Mouse (Mus musculus): ENCODE data around the gene Pdik1l. TPM values are rescaled to one million over a fixed set of nuclear protein-coding genes. Genes with fewer than 3 reads are reported as not detected.

The Pdik1l gene
- polyA plus RNA-seq, 1 experiment from 2014 or later = 42.3 TPM

- Histone ChIP-seq H3K27me3 (peaks cover 28% of the 10 kb centered on the region), H3K4me1 (replicated peaks) (peaks cover 24% of the 10 kb centered on the region), H3K9me3 (no peaks in the 10 kb centered on the region), H3K4me3 (replicated peaks) (peak within 1 kb of the TSS; percentile 81), H3K36me3 (no peaks in the 10 kb centered on the region), H3K4me2 (replicated peaks) (peak within 1 kb of the TSS; percentile 98), H3K27ac (no peak within 1 kb of the TSS), H3K9ac (replicated peaks) (peak within 1 kb of the TSS; percentile 82; the same call in 1 of the 2 replicates)
- 95% methylated on average over 17 of the region's 17 CpGs for WGBS
- no peak for ATAC-seq
Observed at GRCm38 (mm10) chr4:134243516-134244250, 44.0 kb downstream of the Pdik1l start, which contains the start of gene E130218I03Rik. Gene E130218I03Rik (plus strand): TSS chr4:134243662.

GRCm38 (mm10) chr4:134238686-134239085 is 49.0 kb downstream of the Pdik1l start:
- 0 out of 2 replicates have a peak overlapping the region, but pooled peaks have one; percentile 15 for H3K4me2 ChIP-seq (replicated peaks)
- ATAC-seq = no peak
- no peak overlapping the region for H3K27ac ChIP-seq
- H3K9ac ChIP-seq (replicated peaks) = no peak overlapping the region
- H3K4me3 ChIP-seq (replicated peaks) = no peak overlapping the region
- WGBS = 15% methylated on average over 10 of the region's 10 CpGs
- peaks cover 7% of the 10 kb centered on the region for H3K4me1 ChIP-seq (replicated peaks)
- peaks cover 25% of the 10 kb centered on the region for H3K27me3 ChIP-seq
- no peaks in the 10 kb centered on the region for H3K36me3 ChIP-seq
- no peaks in the 10 kb centered on the region for H3K9me3 ChIP-seq

- Histone ChIP-seq H3K36me3 (no peaks in the 10 kb centered on the region), H3K9ac (replicated peaks) (no peak within 1 kb of the TSS), H3K4me1 (replicated peaks) (peaks cover 5% of the 10 kb centered on the region; the same call in 1 of the 2 replicates), H3K4me3 (replicated peaks) (no peak within 1 kb of the TSS), H3K9me3 (no peaks in the 10 kb centered on the region), H3K4me2 (replicated peaks) (peak within 1 kb of the TSS; percentile 15; the same call in 1 of the 2 replicates), H3K27ac (no peak within 1 kb of the TSS), H3K27me3 (peaks cover 25% of the 10 kb centered on the region)
- 5% methylated on average over 18 of the region's 18 CpGs for WGBS
- 0 out of 2 replicates have a peak, but pooled peaks have one; percentile 30 for ATAC-seq
Observed at GRCm38 (mm10) chr4:134238279-134238651, 49.4 kb downstream of the Pdik1l start, which contains the start of gene Cnksr1. Gene Cnksr1 (minus strand): TSS chr4:134238399.

GRCm38 (mm10) chr4:134237582-134238278 is 50.0 kb downstream of the Pdik1l start:
- Histone ChIP-seq H3K9ac (replicated peaks) (no peak overlapping the region), H3K4me3 (replicated peaks) (no peak overlapping the region), H3K4me2 (replicated peaks) (no peak overlapping the region; the same call in 1 of the 2 replicates), H3K9me3 (no peaks in the 10 kb centered on the region), H3K36me3 (no peaks in the 10 kb centered on the region), H3K27ac (no peak overlapping the region), H3K27me3 (peaks cover 25% of the 10 kb centered on the region), H3K4me1 (replicated peaks) (peaks cover 5% of the 10 kb centered on the region; the same call in 1 of the 2 replicates)
- WGBS = 27% methylated on average over 19 of the region's 19 CpGs
- no peak for ATAC-seq

GRCm38 (mm10) chr4:134234876-134235275 is 52.8 kb downstream of the Pdik1l start:
- no peak overlapping the region for H3K4me2 ChIP-seq (replicated peaks)
- H3K27me3 ChIP-seq = peaks cover 25% of the 10 kb centered on the region
- no peaks in the 10 kb centered on the region for H3K36me3 ChIP-seq
- H3K27ac ChIP-seq = no peak overlapping the region
- H3K9me3 ChIP-seq = no peaks in the 10 kb centered on the region
- H3K4me3 ChIP-seq (replicated peaks) = no peak overlapping the region
- peaks cover 5% of the 10 kb centered on the region; the same call in 1 of the 2 replicates for H3K4me1 ChIP-seq (replicated peaks)
- 85% methylated on average over 5 of the region's 5 CpGs for WGBS
- no peak overlapping the region for H3K9ac ChIP-seq (replicated peaks)
- no peak for ATAC-seq

- WGBS = 37% methylated on average over 8 of the region's 8 CpGs
- Histone ChIP-seq H3K4me2 (replicated peaks) (no peak overlapping the region), H3K4me1 (replicated peaks) (no peaks in the 10 kb centered on the region)
Observed at GRCm38 (mm10) chr4:134230431-134230830, 57.3 kb downstream of the Pdik1l start.

GRCm38 (mm10) chr4:134227194-134227593 is 60.5 kb downstream of the Pdik1l start, which contains the start of gene Catsper4:
Gene Catsper4 (minus strand): TSS chr4:134227383.
- no peaks in the 10 kb centered on the region for H3K4me1 ChIP-seq (replicated peaks)
- no peaks in the 10 kb centered on the region for H3K27me3 ChIP-seq
- ATAC-seq = no peak
- no peak within 1 kb of the TSS for H3K9ac ChIP-seq (replicated peaks)
- H3K9me3 ChIP-seq = no peaks in the 10 kb centered on the region
- H3K27ac ChIP-seq = no peak within 1 kb of the TSS
- H3K4me3 ChIP-seq (replicated peaks) = no peak within 1 kb of the TSS
- H3K4me2 ChIP-seq (replicated peaks) = no peak within 1 kb of the TSS
- no peaks in the 10 kb centered on the region for H3K36me3 ChIP-seq
- 76% methylated on average over 8 of the region's 8 CpGs for WGBS

More at GRCm38 (mm10) chr4:134230431-134230830, 57.3 kb downstream of the Pdik1l start:
- Histone ChIP-seq H3K36me3 (no peaks in the 10 kb centered on the region), H3K4me3 (replicated peaks) (no peak overlapping the region), H3K27me3 (0 out of 2 replicates have a peak, but pooled peaks cover 4% of the 10 kb centered on the region), H3K9me3 (no peaks in the 10 kb centered on the region), H3K27ac (no peak overlapping the region), H3K9ac (replicated peaks) (no peak overlapping the region)
- no peak for ATAC-seq

Other genes with a start within 250 kb of the Pdik1l start
- not detected in 2 replicates for gene Zfp683, start 234.1 kb downstream of the Pdik1l start, polyA plus RNA-seq (2015; fragmentation: Nextera tagmentation; extraction: Ambion mirVana)
- 0.97 and 1.1 TPM in 2 replicates for gene Crybg2, start 227.1 kb downstream of the Pdik1l start, polyA plus RNA-seq (2015; fragmentation: Nextera tagmentation; extraction: Ambion mirVana)
- gene Cd52, start 192.8 kb downstream of the Pdik1l start, polyA plus RNA-seq (2015; fragmentation: Nextera tagmentation; extraction: Ambion mirVana) = 2.2 and 2.7 TPM in 2 replicates
- 9.3 and 11.4 TPM in 2 replicates for gene Ubxn11, start 185.3 kb downstream of the Pdik1l start, polyA plus RNA-seq (2015; fragmentation: Nextera tagmentation; extraction: Ambion mirVana)
- gene Sh3bgrl3, start 159.1 kb downstream of the Pdik1l start, polyA plus RNA-seq (2015; fragmentation: Nextera tagmentation; extraction: Ambion mirVana) = 319 and 332 TPM in 2 replicates
- 19.9 and 22.4 TPM in 2 replicates for gene Cep85, start 100.8 kb downstream of the Pdik1l start, polyA plus RNA-seq (2015; fragmentation: Nextera tagmentation; extraction: Ambion mirVana)
- gene Gm7534, start 84.9 kb downstream of the Pdik1l start, polyA plus RNA-seq (2015; fragmentation: Nextera tagmentation; extraction: Ambion mirVana) = not detected in 2 replicates
- not detected in 2 replicates for gene Catsper4, start 60.5 kb downstream of the Pdik1l start, polyA plus RNA-seq (2015; fragmentation: Nextera tagmentation; extraction: Ambion mirVana)
- 0.15 and 0.20 TPM in 2 replicates for gene Cnksr1, start 49.5 kb downstream of the Pdik1l start, polyA plus RNA-seq (2015; fragmentation: Nextera tagmentation; extraction: Ambion mirVana)
- gene E130218I03Rik, start 44.2 kb downstream of the Pdik1l start, polyA plus RNA-seq (2015; fragmentation: Nextera tagmentation; extraction: Ambion mirVana) = 0.17 and 0.62 TPM in 2 replicates
- gene Zfp593, start 42.3 kb downstream of the Pdik1l start, polyA plus RNA-seq (2015; fragmentation: Nextera tagmentation; extraction: Ambion mirVana) = 14.9 and 15.6 TPM in 2 replicates
- not detected in 2 replicates for gene Gm30191, start 41.0 kb downstream of the Pdik1l start, polyA plus RNA-seq (2015; fragmentation: Nextera tagmentation; extraction: Ambion mirVana)
- 6.2 and 8.1 TPM in 2 replicates for gene Grrp1, start 33.8 kb downstream of the Pdik1l start, polyA plus RNA-seq (2015; fragmentation: Nextera tagmentation; extraction: Ambion mirVana)
- gene Trim63, start 27.2 kb upstream of the Pdik1l start, polyA plus RNA-seq (2015; fragmentation: Nextera tagmentation; extraction: Ambion mirVana) = 0.11 and 0.21 TPM in 2 replicates
- gene Slc30a2, start 55.3 kb upstream of the Pdik1l start, polyA plus RNA-seq (2015; fragmentation: Nextera tagmentation; extraction: Ambion mirVana) = 0.05 and 0.12 TPM in 2 replicates
- gene Extl1, start 96.0 kb upstream of the Pdik1l start, polyA plus RNA-seq (2015; fragmentation: Nextera tagmentation; extraction: Ambion mirVana) = 0.16 and 0.40 TPM in 2 replicates
- gene Pafah2, start 108.4 kb upstream of the Pdik1l start, polyA plus RNA-seq (2015; fragmentation: Nextera tagmentation; extraction: Ambion mirVana) = 6.4 and 6.6 TPM in 2 replicates
- 7,568 and 8,132 TPM in 2 replicates for gene Stmn1, start 180.4 kb upstream of the Pdik1l start, polyA plus RNA-seq (2015; fragmentation: Nextera tagmentation; extraction: Ambion mirVana)
- 10.8 and 12.8 TPM in 2 replicates for gene Paqr7, start 208.8 kb upstream of the Pdik1l start, polyA plus RNA-seq (2015; fragmentation: Nextera tagmentation; extraction: Ambion mirVana)
- gene Aunip, start 223.1 kb upstream of the Pdik1l start, polyA plus RNA-seq (2015; fragmentation: Nextera tagmentation; extraction: Ambion mirVana) = 3.9 and 4.4 TPM in 2 replicates
- 149 and 155 TPM in 2 replicates for gene Mtfr1l, start 247.5 kb upstream of the Pdik1l start, polyA plus RNA-seq (2015; fragmentation: Nextera tagmentation; extraction: Ambion mirVana)